Mouse (Mus musculus) layer of hippocampus, postnatal 14 days (tissue): ENCODE data around the gene Rabgef1. TPM values are rescaled to one million over a fixed set of nuclear protein-coding genes. Genes with fewer than 3 reads are reported as not detected.

Experiments used
- DNase-seq, 2 experiments: peaks; one replicate each; pipeline ENCODE4 v3.0.0; 2021 to 2022; ENCODE audit warnings: low spot score in 2 of 2, mixed read lengths in 1 of 2
- long read RNA-seq, 2 experiments: library from polyadenylated mRNA; stranded (forward); transcript quantifications; one replicate each; pipeline ENCODE4 v2.0.0; 2021
- total RNA-seq, 2 experiments: library from RNA; stranded (reverse); gene quantifications; 2 replicates each; pipeline ENCODE4 v1.2.3; 2021

Rabgef1 gene
- total RNA-seq, result 10 to 100 TPM; 34.3 to 38.7 TPM
- long read RNA-seq, experiment 1, transcript Rabgef1-203 (9 exons, 2,690 nt), result major isoform, 22 of 54 reads
- long read RNA-seq, experiment 1, partial matches to known transcripts, result 3 of 54 reads
- long read RNA-seq, experiment 1, other reads (novel, unspliced or antisense), result 25 of 54 reads
- long read RNA-seq, experiment 2, transcript Rabgef1-203 (9 exons, 2,690 nt), result major isoform, 15 of 42 reads
- long read RNA-seq, experiment 2, partial matches to known transcripts, result 1 of 42 reads
- long read RNA-seq, experiment 2, other reads (novel, unspliced or antisense), result 26 of 42 reads

DNA sequence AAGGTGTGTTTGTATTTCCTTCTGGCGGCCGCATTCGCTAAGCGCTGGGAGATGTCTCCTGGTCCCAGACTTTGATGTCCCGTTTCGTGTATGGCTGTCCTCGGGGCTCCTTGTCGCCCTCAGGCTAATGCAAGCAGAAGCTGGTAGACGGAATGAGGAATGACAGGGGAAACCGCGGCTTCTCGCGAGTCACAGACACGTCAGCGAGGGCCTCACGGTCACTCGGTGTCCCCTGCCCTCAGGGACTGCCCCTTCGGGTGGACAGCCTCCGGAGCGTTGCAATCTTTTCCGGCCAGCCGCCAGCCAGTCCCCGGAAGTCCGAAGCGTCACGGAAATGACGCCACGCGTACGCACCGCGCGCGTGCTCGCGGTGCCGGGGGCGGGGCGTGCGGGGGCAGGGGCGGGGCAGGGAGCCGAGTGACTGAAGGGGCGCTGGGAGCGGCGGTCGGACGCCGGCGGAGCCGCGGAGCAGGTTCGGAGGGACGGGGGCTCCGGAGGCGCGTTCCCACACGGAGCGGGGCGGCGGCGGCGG is at the start of gene Rabgef1:
TSS of gene Rabgef1 (plus strand) at position 376 of the 532 bp plus-strand sequence.
- peak; percentile 92 to 94 for DNase-seq

DNA sequence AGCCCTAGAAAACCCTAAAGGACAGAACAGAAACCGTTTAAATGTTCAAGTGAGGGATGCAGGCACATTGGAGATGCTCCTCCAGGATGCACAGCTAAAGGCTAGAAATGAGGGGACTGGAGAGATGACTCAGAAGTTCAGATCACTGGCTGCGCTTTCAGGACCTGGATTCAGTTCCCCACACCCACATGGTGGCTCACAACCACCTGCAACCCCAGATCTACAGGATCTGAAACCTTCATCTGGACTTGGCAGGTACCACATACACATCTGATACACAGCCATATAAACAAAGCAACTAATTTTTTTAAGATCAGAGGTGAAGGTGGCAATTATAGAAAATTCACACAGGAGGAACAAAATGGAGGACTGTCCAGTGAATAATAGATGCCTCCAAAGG is 49.2 kb upstream of the Rabgef1 start:
- DNase-seq, result no peak

DNA sequence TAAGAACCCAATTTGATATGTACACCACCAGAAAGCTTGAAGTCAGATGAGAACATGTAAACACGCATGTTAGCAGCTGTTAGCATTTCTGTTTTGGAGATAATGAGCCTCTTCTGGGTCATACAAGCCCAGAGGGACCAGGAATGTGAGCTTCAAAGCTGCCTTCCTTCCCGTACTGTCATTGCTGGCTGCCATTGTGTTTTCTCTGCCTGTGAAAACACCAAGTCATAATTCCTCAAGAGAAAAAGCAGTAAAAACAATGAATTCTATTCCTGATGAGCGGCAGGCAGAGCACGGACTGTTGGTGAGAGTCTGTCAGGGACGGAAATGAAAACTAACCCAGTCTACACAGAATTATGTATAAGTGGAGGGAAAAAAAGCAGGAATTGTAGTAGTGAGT is 47.3 kb upstream of the Rabgef1 start:
- no peak for DNase-seq

DNA sequence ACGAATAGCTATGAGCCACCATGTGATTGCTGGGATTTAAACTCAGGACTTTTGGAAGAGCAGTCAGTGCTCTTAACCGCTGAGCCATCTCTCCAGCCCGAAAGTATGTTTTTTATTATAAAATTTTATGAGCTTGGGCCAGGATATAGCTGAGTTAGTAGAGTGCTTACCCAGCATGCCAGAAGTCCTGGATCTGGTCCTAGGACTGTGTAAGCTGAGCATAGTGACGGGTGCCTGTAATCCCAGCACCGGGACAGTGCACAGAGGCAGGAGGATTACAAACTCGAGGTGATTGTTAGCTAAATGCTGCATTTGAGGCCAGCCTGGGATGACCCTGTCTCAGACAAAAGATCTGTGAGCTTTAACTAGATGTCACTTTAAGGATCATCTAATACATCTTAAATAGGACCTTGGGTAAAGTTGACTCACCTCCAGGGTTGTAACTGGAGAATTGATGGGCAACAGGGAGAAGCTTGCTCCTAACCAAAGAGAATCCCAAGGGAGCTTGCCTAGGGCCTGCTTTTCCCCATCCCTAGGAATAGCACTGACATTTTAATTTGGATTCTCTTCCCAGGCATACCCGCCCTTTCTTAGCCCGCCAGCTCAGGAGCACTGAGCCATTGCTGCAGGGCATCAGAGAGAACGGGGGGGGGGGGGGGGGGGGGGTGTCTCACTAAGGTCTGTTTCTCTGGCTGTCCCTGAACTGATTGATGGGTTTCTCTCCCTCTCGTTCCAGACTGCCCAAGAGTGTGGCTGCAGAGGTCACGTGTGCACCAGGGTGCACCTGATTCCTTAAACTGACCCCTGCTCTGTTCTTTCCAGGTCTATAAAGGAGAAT is 42.7 kb upstream of the Rabgef1 start:
- DNase-seq, result no peak

DNA sequence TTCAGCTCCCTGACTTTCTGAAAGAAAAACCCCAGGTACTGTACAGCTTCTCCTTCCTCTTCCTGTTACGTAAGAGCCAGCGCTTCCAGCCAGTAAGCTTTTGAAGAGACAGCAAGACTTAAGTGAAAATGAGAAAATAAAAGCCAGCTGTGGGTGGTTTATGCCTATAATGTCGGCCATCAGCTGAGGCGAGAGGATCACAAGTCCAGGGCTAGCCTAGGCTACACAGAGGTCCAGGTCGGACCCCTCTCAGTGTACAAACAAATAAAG is 42.1 kb upstream of the Rabgef1 start:
- no peak for DNase-seq

DNA sequence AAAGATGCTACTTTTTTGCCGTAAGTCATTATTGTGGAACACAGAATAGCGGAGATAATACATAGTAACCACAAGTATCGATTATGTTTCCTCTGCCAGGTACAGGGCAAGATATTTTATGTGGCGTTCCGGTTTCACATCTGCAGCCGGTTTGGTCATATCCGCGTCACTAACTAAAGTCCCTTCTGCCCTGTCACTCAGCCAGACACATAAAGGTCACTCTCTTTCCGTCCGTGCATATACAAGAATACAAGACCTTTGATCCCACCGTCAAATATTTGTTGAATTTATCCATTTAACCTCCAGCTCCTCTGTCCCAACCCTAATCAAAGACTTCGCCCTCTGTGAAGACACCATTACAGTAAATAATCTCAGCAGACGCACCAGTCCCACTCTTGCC is 35.0 kb upstream of the Rabgef1 start:
- DNase-seq, result no peak

DNA sequence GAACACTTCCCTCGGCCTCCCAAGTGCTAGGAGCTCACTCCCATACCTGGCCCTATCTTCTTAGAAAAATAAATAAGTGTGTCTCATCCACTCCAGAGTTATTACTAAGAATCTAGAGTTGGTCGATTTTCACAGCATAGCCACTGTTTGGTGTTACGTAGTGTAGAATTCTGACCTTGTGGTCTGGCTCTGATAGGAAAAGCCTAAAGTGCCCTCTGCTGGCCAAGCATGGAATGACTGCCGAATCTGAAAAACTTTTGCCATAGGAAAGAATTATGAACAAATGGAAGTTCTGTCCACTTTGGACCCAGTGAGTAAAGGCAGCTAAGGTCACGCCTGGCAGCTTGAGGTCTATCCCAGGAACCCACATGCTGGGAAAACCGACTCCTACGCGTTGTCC is 32.2 kb upstream of the Rabgef1 start:
- DNase-seq, result peak; percentile 76 to 82

DNA sequence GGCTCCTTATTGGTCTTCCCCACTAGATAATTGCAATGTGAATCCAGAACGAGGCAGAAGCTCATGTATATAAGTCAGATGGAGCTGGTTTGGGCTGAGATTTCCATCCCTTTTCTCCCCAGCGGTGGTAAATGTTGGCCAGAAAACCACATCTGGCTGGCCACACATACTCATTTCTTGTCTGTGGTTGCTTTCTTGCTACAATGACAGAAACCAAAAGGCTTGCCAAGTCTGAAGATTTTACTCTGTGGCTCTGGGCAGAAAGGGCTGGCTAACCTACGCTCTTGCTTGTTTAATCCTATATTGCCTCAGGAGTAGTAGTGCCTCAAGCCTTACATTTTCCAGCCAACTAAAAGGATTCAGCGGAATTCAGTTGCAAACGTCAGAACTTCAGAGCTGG is 30.5 kb upstream of the Rabgef1 start:
- no peak for DNase-seq

DNA sequence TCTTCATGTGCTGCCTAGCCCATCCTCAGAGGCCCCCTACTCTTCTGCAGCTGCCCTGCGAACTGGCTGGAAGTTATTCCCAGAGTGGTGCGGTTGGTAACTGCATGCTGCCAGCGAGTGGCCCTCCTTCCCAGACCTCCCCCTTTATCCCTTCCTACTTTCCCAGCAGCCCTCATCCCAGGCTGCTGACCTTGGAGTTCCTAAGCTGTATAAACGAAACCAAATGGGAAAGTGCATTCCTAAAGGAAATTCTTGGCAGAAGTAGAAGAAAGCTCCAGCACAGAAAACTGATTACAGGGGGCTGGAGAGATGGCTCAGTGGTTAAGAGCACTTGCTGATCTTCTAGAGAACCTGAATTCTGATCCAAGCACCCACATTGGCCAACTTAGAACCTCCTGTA is 29.6 kb upstream of the Rabgef1 start:
- no peak for DNase-seq

DNA sequence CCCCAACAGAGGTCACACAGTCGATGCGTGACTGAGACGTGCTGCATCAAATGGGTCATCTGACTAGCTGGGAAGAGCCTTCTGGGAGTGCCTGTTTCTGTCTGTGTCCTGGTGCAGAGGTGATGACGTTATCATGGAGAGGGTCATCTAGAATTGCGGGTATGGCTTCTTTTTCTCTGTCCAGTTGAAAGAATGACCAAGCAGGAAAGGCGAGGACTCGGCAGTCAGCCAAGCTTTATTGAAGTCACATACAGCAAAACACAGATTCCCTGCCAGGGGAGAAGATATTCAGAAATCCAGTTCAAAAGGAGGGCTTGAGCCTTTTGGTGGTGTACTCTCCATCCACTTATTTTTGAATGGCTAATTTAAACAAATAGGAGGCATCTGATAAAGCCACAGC is 28.5 kb upstream of the Rabgef1 start:
- DNase-seq, result no peak

DNA sequence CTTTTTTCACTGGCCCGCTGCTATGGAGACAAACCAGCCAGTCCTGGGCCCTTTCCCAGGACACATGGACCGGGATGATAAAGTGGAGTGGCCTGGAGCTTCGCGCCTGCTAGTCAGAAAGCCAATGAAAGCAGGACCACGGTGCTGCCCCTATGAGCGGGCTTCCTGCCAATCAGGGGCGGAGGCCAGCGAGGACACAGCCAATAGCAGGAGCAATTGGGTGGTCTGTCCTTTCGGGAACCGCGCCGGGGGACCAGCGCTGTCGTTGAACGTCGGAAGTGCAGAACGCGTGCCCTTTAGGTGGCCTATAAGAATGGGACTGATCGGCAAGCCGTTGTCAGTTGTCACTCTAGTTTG is 27.6 kb upstream of the Rabgef1 start:
- DNase-seq, result peak in 1 of 2 experiments; percentile 84

DNA sequence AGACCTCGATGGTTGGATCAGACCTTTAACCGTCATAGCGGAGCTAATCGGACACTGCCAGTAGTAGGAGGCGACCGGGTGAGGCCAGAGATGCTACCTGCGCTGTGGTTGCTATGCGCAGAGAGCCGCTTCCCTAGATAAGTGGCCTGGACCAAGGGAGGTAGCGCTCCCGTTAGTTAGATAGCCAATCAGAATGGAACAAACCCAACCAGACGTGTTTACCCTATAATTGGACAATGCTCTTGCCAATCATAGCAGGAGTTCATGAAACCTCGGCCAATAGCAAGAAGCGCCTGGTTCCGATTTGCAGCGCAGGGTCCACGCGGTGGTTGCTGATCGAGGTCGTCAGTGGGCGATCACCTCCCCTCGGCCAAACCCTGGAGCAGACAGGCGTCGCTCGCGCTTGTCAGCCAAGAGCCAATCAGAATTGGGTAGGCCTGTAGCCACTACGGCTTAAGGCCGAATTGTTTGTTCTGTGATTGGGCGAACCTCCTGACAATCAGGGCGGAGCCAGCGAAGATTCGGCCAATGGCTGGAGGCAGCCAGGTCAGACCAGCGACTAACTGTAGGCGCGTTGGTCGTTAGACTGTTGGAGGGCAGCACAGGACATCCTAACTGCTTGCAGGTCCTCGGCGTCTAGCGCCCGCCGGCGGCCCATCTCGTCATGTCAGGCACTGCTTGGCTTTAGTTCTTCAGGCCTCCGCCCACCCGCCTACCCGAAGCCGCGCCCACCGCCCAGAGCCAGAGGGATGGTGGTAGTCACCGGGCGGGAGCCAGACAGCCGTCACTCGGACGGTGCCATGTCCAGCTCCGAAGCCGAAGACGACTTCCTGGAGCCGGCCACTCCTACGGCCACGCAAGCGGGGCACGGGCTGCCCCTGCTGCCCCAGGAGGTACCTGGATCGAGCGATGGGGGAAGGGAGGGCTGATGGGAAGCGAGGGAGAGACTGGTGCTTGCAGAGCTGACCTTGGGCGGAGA is 27.0 kb upstream of the Rabgef1 start, which contains the start of gene Kctd7:
TSS of gene Kctd7 (plus strand) at position 528 of the 979 bp plus-strand sequence.
- DNase-seq, result peak; percentile 97 to 98

DNA sequence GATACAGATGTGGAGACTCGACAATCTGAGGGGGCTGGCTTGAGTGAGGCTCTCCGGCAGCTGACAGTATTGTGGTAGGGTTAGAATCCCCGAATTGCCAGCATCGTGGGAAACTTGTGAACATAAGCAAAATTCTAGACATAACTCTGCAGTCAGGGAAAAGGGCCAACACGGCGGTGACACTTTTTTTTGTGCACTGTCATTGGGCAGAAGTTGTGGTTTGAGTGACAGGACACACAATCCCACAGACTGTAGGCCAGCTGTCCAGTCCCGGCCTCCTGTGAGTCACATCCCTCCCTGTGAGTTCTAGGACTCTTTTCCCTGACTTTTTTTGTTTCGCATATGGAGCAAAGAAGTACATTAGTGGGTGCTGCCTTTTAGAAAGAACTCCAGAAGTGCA is 25.6 kb upstream of the Rabgef1 start:
- no peak for DNase-seq

DNA sequence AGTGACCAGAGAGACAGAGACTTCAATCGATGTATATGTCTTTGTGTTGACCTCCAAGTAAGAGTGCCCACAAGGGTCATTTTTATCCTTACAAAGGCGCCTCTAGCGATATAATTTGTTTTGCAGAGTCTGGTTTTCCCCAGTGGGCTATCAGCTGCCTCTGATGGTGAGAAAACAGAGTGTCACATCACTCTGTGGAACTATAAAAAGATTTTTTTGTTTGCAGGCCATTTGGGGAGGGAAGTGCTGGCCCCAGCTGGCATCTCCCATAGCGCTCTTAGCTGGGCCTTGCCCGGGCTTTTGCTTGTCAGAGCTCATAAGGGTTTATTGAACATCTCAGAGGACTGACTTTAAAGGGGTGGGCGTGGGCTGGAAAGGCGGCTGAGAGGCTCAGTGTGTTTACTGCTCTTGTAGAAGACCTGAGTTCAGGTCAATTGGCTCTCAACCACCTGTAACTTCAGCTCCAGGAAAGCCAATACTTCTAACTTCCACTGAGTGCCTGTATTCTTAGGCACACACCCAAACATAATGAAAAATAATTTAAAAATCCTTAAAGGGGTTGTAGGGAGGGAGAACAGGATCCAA is 21.8 kb upstream of the Rabgef1 start:
- no peak for DNase-seq

DNA sequence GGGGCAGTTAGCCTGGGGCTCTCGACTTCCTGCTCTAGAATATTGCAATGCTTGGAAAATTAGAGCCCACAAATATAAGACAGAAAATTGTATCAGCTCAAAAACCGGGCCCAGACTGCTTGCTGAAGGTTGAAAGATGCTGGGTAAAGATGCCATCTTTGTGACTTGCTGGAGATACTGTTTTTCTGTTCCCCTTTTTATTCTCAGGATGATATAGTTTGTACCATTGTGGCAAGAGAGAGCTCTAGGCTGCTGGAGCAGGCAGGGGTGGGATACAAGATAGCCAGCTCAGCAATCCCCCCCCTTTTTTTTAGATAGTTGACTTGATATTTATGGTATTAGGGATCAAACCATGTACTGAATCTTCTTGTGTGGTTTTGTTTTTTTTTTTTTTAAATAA is 17.3 kb upstream of the Rabgef1 start:
- no peak for DNase-seq

DNA sequence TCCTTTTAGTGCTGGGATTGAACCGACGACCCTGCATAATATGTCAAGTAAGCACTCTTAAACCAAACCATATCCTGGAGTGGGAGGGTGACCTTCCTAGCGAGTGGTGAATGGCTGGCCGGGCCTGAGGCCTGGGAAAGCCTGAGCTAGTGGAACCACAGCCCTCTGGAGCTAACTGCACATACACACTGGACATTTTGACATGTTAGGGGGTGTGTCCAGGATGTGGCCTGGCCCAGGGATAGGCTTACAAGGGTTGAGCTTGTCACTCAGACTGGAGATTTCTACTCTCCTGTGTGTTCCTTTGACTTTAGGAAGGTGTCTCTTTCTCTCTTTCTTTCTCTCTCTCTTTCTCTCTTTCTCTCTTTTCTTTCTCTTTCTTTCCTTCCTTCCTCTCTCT is 13.1 kb upstream of the Rabgef1 start:
- DNase-seq, result no peak

DNA sequence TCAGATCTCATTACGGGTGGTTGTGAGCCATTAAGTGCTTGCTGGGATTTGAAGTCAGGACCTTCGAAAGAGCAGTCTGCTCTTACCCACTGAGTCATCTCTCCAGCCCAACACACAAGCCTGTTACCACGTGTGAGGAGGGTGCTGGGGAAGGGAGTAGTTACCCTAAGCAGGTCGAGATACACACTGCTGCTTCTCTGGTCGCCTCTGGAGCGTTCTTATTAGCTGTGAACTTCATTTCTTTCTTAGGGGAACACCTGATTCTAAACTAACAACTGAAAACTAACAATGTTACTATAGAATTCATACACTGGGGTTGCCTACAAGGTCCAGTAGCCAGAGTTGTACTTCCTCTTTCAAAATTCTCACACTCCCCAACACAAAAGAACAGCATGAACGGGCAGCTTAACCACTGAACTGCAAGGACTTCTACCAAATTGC is 11.8 kb upstream of the Rabgef1 start:
- no peak for DNase-seq

DNA sequence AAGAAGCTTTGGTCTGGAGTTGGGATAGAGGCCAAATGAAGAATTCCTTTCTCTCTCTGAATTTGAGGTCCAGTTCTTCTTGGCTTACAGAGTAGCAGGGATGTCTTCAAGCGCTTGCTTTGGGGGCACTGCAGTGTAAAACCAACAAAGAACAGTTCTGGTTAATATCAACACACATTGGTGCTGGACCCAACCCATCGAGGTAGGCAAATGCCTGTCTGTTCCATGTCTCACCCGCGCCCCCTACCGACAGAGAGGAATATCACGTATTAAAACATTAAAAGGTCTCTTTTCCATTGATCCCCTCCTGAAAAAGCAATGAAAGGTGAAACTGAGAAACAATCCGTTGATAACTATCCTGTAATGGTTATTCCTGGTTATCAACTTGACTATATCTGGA is 7.9 kb upstream of the Rabgef1 start:
- peak; percentile 58 to 79 for DNase-seq

DNA sequence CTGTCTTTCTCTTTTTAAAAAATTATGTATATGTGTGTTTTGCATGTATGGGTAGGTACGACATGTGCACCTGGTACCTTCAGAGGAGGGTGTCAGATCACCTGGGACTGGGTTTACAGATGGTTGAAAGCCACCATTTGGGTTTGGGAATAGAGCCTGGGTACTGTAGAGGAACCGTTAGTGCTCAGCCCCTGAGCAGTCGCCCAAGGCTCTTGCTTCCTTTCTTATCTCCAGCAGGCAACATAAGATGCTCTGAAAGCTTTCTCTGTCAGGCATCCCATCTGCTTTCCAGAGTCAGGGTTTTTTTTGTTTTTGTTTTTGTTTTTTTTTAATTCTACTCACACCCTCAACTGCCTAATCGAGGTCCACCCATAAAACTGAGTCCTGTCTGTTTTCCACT is 6.4 kb upstream of the Rabgef1 start:
- DNase-seq, result no peak

DNA sequence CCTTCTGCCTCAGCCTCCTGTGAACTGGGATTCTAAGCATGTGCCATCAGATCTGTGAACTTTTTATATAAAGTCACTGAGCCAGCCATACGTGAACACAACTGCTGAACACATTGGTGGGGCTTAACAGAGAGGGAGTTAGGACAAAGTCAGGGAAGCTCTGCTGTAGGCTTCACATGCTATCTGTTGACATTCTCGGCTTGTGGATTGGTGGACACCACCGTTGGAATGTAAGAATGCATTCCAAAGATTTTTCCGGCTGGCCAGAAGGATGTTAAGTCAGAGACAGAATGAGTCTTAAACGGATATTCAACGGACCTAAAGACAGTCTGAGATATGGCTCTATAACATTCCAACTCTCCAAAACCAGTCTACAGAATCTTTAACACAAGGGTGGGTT is 2.5 kb upstream of the Rabgef1 start:
- no peak for DNase-seq
